Mouse (Mus musculus): ENCODE measurements around the gene Cbfa2t3. TPM values are rescaled to one million over a fixed set of nuclear protein-coding genes. Genes with fewer than 3 reads are reported as not detected.
A peak's percentile ranks its signal among the peaks of the same experiment; 100 is the strongest.

The Cbfa2t3 gene
- total RNA-seq, 2 experiments from 2014 or later = 18.9 TPM

GRCm38 (mm10) chr8:122692152-122692551 lies 6.8 kb downstream of the Cbfa2t3 start:
- no peak for DNase-seq (ENCODE audit: low spot score in 2 of 2)

GRCm38 (mm10) chr8:122691018-122691417 lies 7.9 kb downstream of the Cbfa2t3 start:
- no peak for DNase-seq (ENCODE audit: low spot score in 2 of 2)

- no peak for DNase-seq (ENCODE audit: low spot score in 2 of 2)
Observed at GRCm38 (mm10) chr8:122689315-122689714, 9.6 kb downstream of the Cbfa2t3 start.

GRCm38 (mm10) chr8:122686879-122687278 lies 12.0 kb downstream of the Cbfa2t3 start:
- DNase-seq (ENCODE audit: low spot score in 2 of 2) = no peak

GRCm38 (mm10) chr8:122685097-122685861 lies 13.6 kb downstream of the Cbfa2t3 start:
- DNase-seq (ENCODE audit: low spot score in 2 of 2) = no peak

- DNase-seq (ENCODE audit: low spot score in 2 of 2) = no peak
Observed at GRCm38 (mm10) chr8:122682820-122683219, 16.1 kb downstream of the Cbfa2t3 start.

GRCm38 (mm10) chr8:122680171-122680570 lies 18.7 kb downstream of the Cbfa2t3 start:
- DNase-seq (ENCODE audit: low spot score in 2 of 2) = no peak

- DNase-seq (ENCODE audit: low spot score in 2 of 2) = no peak
Observed at GRCm38 (mm10) chr8:122679325-122679920, 19.5 kb downstream of the Cbfa2t3 start.

- DNase-seq (ENCODE audit: low spot score in 2 of 2) = no peak
Observed at GRCm38 (mm10) chr8:122678896-122679210, 20.1 kb downstream of the Cbfa2t3 start.

GRCm38 (mm10) chr8:122678061-122678895 lies 20.6 kb downstream of the Cbfa2t3 start:
- peak; percentile 77 to 78 for DNase-seq (ENCODE audit: low spot score in 2 of 2)

GRCm38 (mm10) chr8:122677481-122678021 lies 21.4 kb downstream of the Cbfa2t3 start:
- no peak for DNase-seq (ENCODE audit: low spot score in 2 of 2)

- peak in 1 of 2 experiments; percentile 43 for DNase-seq (ENCODE audit: low spot score in 2 of 2)
Observed at GRCm38 (mm10) chr8:122676621-122677480, 22.1 kb downstream of the Cbfa2t3 start.

- no peak for DNase-seq (ENCODE audit: low spot score in 2 of 2)
Observed at GRCm38 (mm10) chr8:122675596-122676420, 23.1 kb downstream of the Cbfa2t3 start.

GRCm38 (mm10) chr8:122674999-122675398 lies 23.9 kb downstream of the Cbfa2t3 start:
- no peak for DNase-seq (ENCODE audit: low spot score in 2 of 2)

GRCm38 (mm10) chr8:122673989-122674388 lies 24.9 kb downstream of the Cbfa2t3 start:
- no peak for DNase-seq (ENCODE audit: low spot score in 2 of 2)

GRCm38 (mm10) chr8:122671894-122672293 lies 27.0 kb downstream of the Cbfa2t3 start:
- no peak for DNase-seq (ENCODE audit: low spot score in 2 of 2)

GRCm38 (mm10) chr8:122670718-122671117 lies 28.2 kb downstream of the Cbfa2t3 start:
- no peak for DNase-seq (ENCODE audit: low spot score in 2 of 2)

GRCm38 (mm10) chr8:122670001-122670400 lies 28.9 kb downstream of the Cbfa2t3 start:
- DNase-seq (ENCODE audit: low spot score in 2 of 2) = no peak

GRCm38 (mm10) chr8:122669370-122669769 lies 29.5 kb downstream of the Cbfa2t3 start:
- DNase-seq (ENCODE audit: low spot score in 2 of 2) = no peak

- no peak for DNase-seq (ENCODE audit: low spot score in 2 of 2)
Observed at GRCm38 (mm10) chr8:122667854-122668253, 31.1 kb downstream of the Cbfa2t3 start.

All from gastrocnemius, postnatal 4 days (tissue).